Mouse (Mus musculus) gastrocnemius, postnatal 10 days (tissue): Measurements from ENCODE around the gene Pdcd5. TPM values are rescaled to one million over a fixed set of nuclear protein-coding genes. Genes with fewer than 3 reads are reported as not detected.

Experiments used
- DNase-seq: peaks from one replicate; pipeline ENCODE4 v3.0.0; 2021; ENCODE audit warnings: mixed read lengths
- total RNA-seq, 2 experiments: library from RNA; stranded (reverse); gene quantifications; 2 replicates each; pipeline ENCODE4 v1.2.3; 2021

Pdcd5 gene
- total RNA-seq, 2 experiments from 2014 or later, result 133 to 141 TPM

DNA sequence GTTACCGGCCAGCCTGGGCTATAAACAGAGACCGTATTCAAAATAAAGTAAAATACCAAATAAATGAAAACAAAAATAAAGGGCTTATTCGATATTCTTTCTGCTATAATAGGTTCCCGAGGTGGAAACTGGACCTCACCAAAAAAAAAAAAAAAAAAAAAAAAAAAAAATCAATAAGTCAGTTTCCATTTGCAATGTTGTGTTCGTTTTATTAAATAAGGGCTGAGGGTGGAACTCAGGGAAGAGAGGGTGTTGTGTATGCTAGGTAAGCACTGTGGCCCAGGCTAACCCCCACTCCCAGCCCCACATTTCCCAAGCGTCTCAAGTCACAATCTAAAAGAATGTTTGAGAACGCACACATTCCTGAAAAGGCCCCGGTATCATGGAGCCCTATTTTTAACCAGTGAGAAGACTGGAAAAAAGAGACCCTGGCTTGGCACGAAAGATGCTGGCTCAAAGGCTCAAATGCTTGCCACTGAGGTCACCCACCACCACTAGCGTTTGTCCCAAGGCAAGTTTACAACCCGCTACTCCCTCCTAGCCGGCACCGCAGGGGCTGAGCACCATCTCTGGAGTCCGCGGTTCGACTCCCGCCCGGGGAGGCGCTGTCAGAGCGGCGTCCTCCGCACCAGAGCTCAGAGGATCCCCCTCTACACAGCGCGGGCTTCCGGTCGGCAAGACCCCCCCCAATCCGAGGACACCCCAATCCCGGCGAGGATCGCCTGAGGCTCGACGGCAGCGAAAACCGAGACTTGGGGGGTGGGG, 822 bp downstream of the Pdcd5 start:
- peak; percentile 39 for DNase-seq

DNA sequence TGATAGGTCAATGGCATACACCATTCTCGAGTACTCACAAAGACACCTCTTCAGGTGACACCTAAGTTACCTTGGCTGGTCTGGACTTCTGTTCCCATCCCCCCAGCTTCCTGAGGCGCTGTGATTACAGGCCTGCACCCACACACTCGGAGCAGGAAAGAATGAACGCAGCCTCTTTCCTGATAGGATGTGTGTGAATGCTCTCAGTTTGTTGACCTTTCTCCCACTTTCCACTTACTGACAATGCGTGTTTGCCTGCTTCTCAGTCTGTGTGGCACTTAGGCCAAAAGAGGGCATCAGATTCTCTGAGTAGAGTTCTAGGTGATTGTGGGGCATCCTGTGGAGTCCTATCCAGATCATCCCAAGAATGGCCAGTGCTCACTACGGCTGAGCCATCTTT, 7.2 kb downstream of the Pdcd5 start:
- no peak for DNase-seq

DNA sequence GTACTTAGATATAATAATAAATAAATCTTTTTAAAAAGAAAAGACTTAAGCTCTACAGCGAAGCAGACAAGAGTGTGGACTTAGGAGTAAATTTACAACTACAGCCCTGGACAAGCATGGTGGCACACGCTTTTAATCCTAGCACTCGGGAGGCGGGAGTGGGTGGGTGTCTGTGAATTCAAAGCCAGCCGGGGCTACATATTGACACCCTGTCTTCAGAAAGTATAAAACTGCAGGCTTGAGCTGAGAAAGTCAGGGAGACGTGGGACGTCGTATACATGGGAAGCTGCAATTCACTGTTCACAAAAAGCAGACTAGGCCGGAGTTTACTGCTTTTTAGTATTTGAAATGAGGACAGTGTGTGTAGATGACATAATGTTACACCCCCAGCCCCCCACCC, 10.4 kb downstream of the Pdcd5 start:
- no peak for DNase-seq

DNA sequence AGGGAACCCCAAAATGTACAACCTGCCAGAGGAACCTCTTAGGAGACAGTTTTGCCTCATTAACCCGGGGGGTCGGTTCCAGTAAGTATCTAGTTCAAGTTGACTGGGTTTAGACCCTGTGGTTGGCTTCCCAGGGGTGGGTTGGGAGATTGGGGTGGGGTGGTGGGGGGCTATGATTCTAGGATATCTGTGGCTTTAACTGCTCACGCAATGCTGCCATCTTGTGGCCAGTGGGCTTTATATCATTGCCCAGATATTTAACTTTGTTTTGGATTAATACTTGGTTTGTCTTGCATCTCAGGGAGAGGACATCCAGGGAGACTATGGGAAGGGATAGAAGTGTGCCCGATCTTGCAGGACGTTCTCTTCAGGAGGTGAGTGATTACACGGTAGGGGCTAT, 11.1 kb downstream of the Pdcd5 start:
- peak; percentile 42 for DNase-seq

DNA sequence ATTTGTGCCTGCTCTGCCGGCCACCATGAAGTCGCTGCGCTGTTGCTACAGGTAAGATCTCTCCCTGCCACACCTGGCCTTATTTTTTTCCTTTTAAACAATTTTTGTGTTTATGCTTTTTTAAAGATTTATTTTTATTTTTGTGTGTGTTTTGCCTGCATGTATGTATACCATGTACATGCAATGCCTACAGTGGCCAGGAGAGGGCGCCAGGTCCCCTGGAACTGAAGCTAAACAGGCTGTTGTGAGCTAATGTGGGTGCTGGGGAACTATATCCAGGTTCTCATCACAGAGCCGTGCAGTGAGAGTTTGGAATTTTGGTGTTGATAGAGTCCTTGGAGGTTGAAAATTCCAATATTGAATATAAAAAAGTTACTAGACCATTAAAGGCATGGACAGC, 18.8 kb downstream of the Pdcd5 start:
- peak; percentile 22 for DNase-seq

DNA sequence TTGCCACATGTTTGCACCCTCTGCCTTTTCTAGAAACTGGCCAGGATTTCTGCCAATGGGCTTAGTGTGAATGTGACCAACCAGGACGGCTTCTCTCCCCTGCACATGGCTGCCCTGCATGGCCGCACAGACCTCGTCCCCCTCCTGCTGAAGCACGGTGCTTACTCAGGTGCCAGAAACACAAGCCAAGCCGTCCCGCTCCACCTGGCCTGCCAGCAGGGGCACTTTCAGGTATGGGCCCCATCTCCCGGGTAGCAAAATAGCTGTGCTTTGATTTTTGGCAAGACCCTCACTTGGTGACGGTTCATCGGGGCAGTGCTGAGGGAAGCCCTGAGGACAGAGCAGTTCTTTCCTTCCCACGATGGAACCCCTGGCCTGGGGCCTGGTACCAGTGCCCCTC, 19.9 kb downstream of the Pdcd5 start:
- DNase-seq, result no peak

DNA sequence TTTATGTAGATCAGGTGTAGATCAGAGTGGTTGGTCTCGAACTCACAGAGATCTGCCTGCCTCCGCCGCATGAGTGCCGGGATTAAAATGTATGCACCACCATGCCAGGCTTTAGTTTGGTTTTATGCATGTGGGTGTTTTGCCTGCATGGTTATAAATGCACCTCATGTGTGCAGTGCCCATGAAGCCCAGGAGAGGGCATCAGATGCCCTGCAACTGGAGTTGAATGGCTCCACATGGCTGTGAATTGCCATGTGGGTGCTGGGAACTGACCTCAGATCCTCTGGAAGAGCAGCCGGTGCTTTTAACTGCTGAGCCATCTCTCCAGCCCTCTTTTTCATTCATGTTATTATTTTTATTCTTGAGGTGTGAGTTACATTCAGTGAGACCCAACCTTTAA, 21.3 kb downstream of the Pdcd5 start:
- no peak for DNase-seq

DNA sequence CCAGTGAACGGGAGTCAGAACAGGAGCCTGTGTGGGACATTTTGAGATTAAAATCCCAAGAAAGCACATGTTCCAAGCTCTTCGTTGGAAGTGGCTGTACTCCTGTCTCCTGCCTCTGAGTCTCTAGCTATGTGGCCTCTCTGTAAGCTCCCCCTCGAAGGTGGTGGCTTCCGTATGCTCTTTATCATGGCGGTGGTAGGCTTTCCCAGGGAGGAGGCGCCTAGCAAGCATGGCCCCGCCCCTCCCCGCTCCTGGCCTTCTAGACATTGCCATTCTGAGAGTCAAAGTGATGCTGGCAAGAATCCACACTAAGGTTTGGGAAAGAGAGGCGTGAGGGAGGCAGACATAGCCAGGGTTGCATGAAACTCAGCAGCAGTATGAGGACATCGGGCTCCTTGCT, 24.7 kb downstream of the Pdcd5 start:
- no peak for DNase-seq

DNA sequence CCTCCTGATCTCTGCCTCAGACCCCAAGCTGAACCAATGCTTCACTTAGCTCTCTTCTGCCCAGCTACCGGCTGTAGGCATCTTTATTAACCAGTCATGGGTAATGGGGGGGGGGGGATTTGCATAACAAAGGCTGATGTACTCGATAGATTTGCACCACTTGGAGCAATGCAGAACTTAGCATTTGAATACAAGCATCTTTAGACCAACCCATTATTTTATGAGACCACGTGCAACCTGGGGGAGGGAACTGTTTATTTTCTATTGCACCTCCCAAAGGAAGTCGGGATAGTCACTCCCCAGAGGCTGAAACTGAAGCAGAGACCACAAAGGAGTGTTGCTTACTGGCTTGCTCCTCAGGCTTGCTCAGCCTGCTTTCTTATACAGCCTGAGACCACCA, 29.8 kb downstream of the Pdcd5 start:
- no peak for DNase-seq

DNA sequence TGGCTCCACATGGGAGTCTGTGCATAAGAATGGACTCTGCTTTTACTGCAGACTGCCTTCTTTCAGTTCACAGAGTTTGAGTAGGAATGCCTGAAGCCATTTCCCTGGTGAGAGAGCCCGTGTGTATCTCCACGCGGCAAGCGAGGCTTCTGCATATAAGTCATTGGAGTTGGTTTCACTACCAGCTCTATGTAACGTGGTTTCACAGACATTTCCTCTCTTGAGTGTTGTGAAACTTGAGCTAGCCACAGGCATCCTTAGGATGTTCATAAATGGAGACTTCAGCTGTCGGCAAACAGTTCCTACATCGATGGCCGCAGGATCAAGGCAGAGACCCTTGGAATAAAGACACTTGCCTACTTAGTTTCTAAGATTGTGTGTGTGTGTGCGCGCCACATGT, 38.1 kb downstream of the Pdcd5 start:
- DNase-seq, result no peak

DNA sequence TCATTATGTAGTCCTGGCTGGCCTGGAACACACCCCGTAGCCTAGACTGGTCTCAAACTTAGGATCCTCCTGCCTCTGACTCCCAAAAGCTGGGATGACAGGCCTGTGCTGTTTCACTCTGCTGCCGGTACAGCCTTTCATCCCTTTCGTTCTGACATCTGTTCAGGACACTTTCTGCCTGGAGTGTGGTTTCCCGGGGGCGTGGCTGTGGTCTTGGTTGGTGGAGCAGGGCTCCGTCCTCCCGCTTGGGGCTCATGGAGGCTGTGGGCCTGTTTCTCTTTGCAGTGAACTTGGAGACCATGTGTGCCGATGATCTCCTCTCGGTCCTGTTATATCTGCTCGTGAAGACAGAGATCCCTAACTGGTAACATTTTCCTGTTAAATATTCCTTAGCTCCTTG, 40.5 kb downstream of the Pdcd5 start:
- DNase-seq, result no peak

DNA sequence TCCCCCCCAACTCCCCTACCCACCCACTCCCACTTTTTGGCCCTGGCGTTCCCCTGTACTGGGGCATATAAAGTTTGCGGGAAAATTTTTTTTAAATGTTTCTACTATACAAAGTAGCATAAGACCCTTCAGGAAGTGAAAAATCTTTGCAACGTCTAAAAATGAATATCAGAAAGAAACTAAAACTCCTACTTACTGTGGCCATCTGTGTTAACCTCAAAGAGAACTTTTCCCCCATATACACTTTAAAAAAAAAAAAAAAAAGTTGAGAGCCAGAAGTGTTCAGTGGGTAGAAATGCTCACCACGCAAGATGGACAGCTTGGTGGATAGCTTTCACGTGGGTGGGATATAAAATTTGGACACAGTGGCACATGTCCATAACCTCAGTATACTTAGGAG, 44.6 kb downstream of the Pdcd5 start:
- no peak for DNase-seq

DNA sequence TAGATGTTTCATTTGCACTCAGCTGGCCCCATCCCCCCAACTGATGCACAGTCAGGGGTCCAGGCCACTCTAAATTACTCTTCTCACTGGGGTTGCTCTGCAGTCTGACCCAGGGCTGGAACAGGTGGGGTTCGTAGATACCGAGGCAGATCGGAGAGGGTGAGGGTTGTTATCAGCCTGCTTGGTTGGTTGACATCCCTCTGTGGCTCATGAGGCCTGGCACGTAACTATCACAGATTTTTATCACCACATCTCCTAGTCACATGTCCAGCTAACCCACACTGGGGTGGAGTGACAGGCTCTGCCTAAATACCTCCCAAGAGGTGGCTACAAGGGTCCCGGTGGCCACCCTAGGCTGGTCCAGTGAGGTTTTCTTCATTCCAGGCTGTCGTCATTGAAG, 46.2 kb downstream of the Pdcd5 start:
- DNase-seq, result no peak

DNA sequence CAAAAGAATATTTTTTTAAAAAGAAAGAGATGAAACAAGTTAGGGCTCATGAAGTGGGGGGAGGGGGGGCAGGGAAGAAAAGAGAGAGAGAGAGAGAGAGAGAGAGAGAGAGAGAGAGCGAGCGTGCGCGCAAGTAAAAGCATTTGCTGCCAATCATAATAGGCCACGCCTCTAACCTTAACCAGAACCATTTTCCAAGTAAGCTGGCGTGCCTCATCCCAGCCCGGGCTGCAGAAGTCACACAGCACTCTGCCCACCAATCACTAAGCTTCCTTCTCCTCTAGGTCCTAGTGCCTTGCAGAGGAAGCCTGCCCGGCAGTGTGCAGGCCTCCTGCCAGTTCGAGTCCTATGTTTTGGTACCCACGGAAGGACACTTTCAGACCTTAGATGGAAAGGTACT, 47.3 kb downstream of the Pdcd5 start:
- no peak for DNase-seq

DNA sequence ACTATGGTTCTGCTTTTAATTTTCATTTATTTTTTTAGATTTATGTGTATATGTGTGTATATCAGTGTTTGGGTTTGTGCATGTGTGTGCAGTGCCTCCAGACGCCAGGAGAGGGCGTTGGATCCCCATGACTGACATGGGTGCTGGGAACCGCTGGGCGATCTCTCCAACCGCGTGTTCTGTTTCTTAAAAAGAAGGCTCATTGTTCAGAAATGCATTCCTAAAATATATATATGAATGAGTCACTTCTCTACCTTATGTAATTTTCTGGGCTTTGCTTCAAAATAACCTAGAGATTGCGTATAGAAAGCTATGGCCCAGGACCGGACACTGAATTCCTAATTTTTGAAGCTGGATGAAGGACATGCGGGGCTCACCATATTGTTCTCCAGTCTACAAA, 47.8 kb downstream of the Pdcd5 start:
- DNase-seq, result no peak

DNA sequence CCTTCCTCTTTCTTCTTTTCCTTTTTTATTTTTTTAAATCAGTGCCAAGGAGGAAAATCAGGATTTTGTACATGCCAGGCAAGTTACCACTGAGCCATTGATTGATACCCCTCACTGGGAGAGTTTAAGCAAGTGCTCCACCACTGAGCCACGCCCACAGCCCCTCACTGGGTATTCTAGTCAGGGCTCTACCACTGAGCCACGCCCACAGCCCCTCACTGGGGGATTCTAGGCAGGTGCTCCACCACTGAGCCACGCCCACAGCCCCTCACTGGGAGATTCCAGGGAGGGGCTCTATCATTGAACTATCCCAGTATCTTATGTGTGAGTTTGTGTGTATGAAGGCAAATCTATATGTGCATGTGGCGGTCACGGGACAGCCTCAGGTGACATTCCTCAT, 53.0 kb downstream of the Pdcd5 start:
- no peak for DNase-seq

Other genes with a start within 250 kb of the Pdcd5 start
- gene Slc7a9, start 198.7 kb downstream of the Pdcd5 start, total RNA-seq, result not detected
- gene Tdrd12, start 109.8 kb downstream of the Pdcd5 start, total RNA-seq, result under 1 TPM in 1 of 2 experiments, not detected in 1; 0.14 TPM
- gene Nudt19, start 91.2 kb downstream of the Pdcd5 start, total RNA-seq, result 10 to 100 TPM; 37.0 to 41.8 TPM
- under 1 TPM; 0.07 to 0.18 TPM for gene Rgs9bp, start 61.9 kb downstream of the Pdcd5 start, total RNA-seq
- 10 to 100 TPM; 13.3 to 19.1 TPM for gene Ankrd27, start 61.3 kb downstream of the Pdcd5 start, total RNA-seq
- 10 to 100 TPM in 1 of 2 experiments, 1 to 10 TPM in 1; 9.7 to 15.8 TPM for gene Dpy19l3, start 106.9 kb upstream of the Pdcd5 start, total RNA-seq
- gene Zfp507, start 155.5 kb upstream of the Pdcd5 start, total RNA-seq, result 10 to 100 TPM; 17.5 to 24.5 TPM